In genomic region chr12:9570496-9570995, GRCm38 (mm10) we compare ENCODE assay signal across 8 mouse cellular contexts. TPM values are rescaled to one million over a fixed set of nuclear protein-coding genes. Genes with fewer than 3 reads are reported as not detected.
DNase-seq lines count a peak whose midpoint lies in the region; ATAC-seq and TF ChIP-seq lines count a peak whose summit lies in the region.

No protein-coding gene starts in this region.

- H3K4me3 ChIP-seq in embryonic facial prominence, embryonic 13.5 days: peak overlapping the region; percentile 39
- H3K4me3 ChIP-seq in hindbrain, postnatal 0 days (ENCODE audit: low read length): peak overlapping the region; percentile 35
- peak overlapping the region; percentile 22 for H3K4me3 ChIP-seq in midbrain, embryonic 16.5 days (ENCODE audit: low read depth, low read length)

- H3K9me3 ChIP-seq in embryonic facial prominence, embryonic 13.5 days: no peaks in the 10 kb centered on the region
- no peaks in the 10 kb centered on the region for H3K9me3 ChIP-seq in hindbrain, postnatal 0 days (ENCODE audit: low read length)
- H3K9me3 ChIP-seq in midbrain, embryonic 16.5 days (replicated peaks; ENCODE audit: control insufficient read depth, low read length, poor library complexity, severe bottlenecking): no peaks in the 10 kb centered on the region

- peaks cover 26% of the 10 kb centered on the region for H3K4me1 ChIP-seq in embryonic facial prominence, embryonic 13.5 days
- H3K4me1 ChIP-seq in hindbrain, postnatal 0 days (ENCODE audit: insufficient read depth, low read length): no peaks in the 10 kb centered on the region
- H3K4me1 ChIP-seq in midbrain, embryonic 16.5 days (ENCODE audit: control insufficient read depth, insufficient read depth, low read length): peaks cover 11% of the 10 kb centered on the region; the same call in 1 of the 2 replicates

- intact Hi-C loops in heart, postnatal 14 days (cut with DNase I): loop anchor here (1.0 to 10.0 kb wide), 7 partner anchors 316 to 1018 kb away; no protein-coding TSS in a partner anchor

- H3K27ac ChIP-seq in embryonic facial prominence, embryonic 13.5 days: no peak overlapping the region
- no peak overlapping the region for H3K27ac ChIP-seq in hindbrain, postnatal 0 days
- no peak overlapping the region for H3K27ac ChIP-seq in midbrain, embryonic 16.5 days (ENCODE audit: low read length)

- peak; percentile 81 for DNase-seq in heart, adult 11 months
- no peak for DNase-seq in heart, postnatal 14 days
- no peak for DNase-seq in hindbrain, postnatal 0 days (ENCODE audit: low spot score)
- DNase-seq in layer of hippocampus, adult 8-10 months (ENCODE audit: low spot score in 2 of 2): no peak
- DNase-seq in urinary bladder, postnatal 25 days (ENCODE audit: low spot score): no peak
- no peak for DNase-seq in urinary bladder, postnatal 4 days (ENCODE audit: low spot score in 2 of 2)

- H3K4me2 ChIP-seq in embryonic facial prominence, embryonic 13.5 days: peak overlapping the region; percentile 60
- H3K4me2 ChIP-seq in hindbrain, postnatal 0 days (ENCODE audit: low read depth, low read length): peak overlapping the region; percentile 63
- peak overlapping the region; percentile 47 for H3K4me2 ChIP-seq in midbrain, embryonic 16.5 days (ENCODE audit: low read length)

- H3K36me3 ChIP-seq in embryonic facial prominence, embryonic 13.5 days: no peaks in the 10 kb centered on the region
- H3K36me3 ChIP-seq in hindbrain, postnatal 0 days (ENCODE audit: insufficient read depth, low read length): no peaks in the 10 kb centered on the region
- no peaks in the 10 kb centered on the region for H3K36me3 ChIP-seq in midbrain, embryonic 16.5 days (ENCODE audit: control insufficient read depth, insufficient read depth, low read length)

- WGBS in embryonic facial prominence, embryonic 13.5 days: under 1% methylated on average over 17 of the region's 17 CpGs
- WGBS in hindbrain, postnatal 0 days: under 1% methylated on average over 17 of the region's 17 CpGs
- 1% methylated on average over 17 of the region's 17 CpGs for WGBS in midbrain, embryonic 16.5 days

- ATAC-seq in embryonic facial prominence, embryonic 13.5 days (ENCODE audit: insufficient number of reproducible peaks, insufficient read depth, low FRiP score, low TSS enrichment, low read depth): no peak
- ATAC-seq in hindbrain, postnatal 0 days: no peak
- ATAC-seq in midbrain, embryonic 16.5 days: no peak

- peaks cover 74% of the 10 kb centered on the region for H3K27me3 ChIP-seq in embryonic facial prominence, embryonic 13.5 days
- H3K27me3 ChIP-seq in hindbrain, postnatal 0 days (ENCODE audit: insufficient read depth, low read length): peaks cover 52% of the 10 kb centered on the region
- peaks cover 57% of the 10 kb centered on the region for H3K27me3 ChIP-seq in midbrain, embryonic 16.5 days (ENCODE audit: control insufficient read depth, insufficient read depth, low read depth, low read length)

- no peak for TF ChIP-seq CTCF in hindbrain, postnatal 0 days (IDR thresholded peaks at IDR 0.05; ENCODE audit: low read depth)

- H3K9ac ChIP-seq in embryonic facial prominence, embryonic 13.5 days: peak overlapping the region; percentile 49
- H3K9ac ChIP-seq in hindbrain, postnatal 0 days (replicated peaks; ENCODE audit: low read length): no peak overlapping the region
- no peak overlapping the region for H3K9ac ChIP-seq in midbrain, embryonic 16.5 days (ENCODE audit: low read depth, low read length)

RNA-seq across cellular contexts. Expression of gene Osr1, which starts 0.6 kb away (rescaled TPM):
- 1 to 10 TPM; 5.8 to 9.6 TPM for total RNA-seq in heart, postnatal 14 days (2021)
- polyA plus RNA-seq in embryonic facial prominence, embryonic 13.5 days (2015; fragmentation: Nextera tagmentation; extraction: Ambion mirVana): 165 TPM in 2 replicates
- 8.7 and 17.6 TPM in 2 replicates for total RNA-seq in hindbrain, postnatal 0 days (2014; rRNA removed)
- 7.1 and 8.5 TPM in 2 replicates for polyA plus RNA-seq in hindbrain, postnatal 0 days (2015; fragmentation: Nextera tagmentation; extraction: Ambion mirVana)
- 5.8 and 7.8 TPM in 2 replicates for polyA plus RNA-seq in midbrain, embryonic 16.5 days (2015; fragmentation: Nextera tagmentation; extraction: Ambion mirVana)
- 1 to 10 TPM; 3.5 to 4.0 (median 3.6) TPM for total RNA-seq in layer of hippocampus, adult 8-10 months (2022)
